Mouse (Mus musculus) liver, adult (tissue): ENCODE data around the gene Ikzf4.

ENCODE experiments used
- GATA4 ChIP-seq: IDR thresholded peaks from 2 replicates; pipeline ENCODE4 v1.6.1; 2014; ENCODE audit warnings: mild to moderate bottlenecking, low read length; ENCODE audit not compliant: insufficient replicate concordance

Gene Ikzf4

GRCm38 (mm10) chr10:128588775-128589463 is 56.9 kb downstream of the Ikzf4 start:
- TF ChIP-seq GATA4, result no peak

- no peak for TF ChIP-seq GATA4
These were observed 57.7 kb downstream of the Ikzf4 start for GRCm38 (mm10) chr10:128588136-128588535.

GRCm38 (mm10) chr10:128587697-128588096 is 58.1 kb downstream of the Ikzf4 start:
- no peak for TF ChIP-seq GATA4

GRCm38 (mm10) chr10:128587120-128587519 is 58.7 kb downstream of the Ikzf4 start:
- TF ChIP-seq GATA4, result no peak

- no peak for TF ChIP-seq GATA4
These were observed 59.2 kb downstream of the Ikzf4 start for GRCm38 (mm10) chr10:128586546-128586945.

GRCm38 (mm10) chr10:128584386-128584785 is 61.4 kb downstream of the Ikzf4 start:
- TF ChIP-seq GATA4, result no peak

GRCm38 (mm10) chr10:128583644-128584043 is 62.1 kb downstream of the Ikzf4 start:
- TF ChIP-seq GATA4, result no peak
